ENCODE assay signal across 7 mouse cellular contexts in the genomic region with DNA sequence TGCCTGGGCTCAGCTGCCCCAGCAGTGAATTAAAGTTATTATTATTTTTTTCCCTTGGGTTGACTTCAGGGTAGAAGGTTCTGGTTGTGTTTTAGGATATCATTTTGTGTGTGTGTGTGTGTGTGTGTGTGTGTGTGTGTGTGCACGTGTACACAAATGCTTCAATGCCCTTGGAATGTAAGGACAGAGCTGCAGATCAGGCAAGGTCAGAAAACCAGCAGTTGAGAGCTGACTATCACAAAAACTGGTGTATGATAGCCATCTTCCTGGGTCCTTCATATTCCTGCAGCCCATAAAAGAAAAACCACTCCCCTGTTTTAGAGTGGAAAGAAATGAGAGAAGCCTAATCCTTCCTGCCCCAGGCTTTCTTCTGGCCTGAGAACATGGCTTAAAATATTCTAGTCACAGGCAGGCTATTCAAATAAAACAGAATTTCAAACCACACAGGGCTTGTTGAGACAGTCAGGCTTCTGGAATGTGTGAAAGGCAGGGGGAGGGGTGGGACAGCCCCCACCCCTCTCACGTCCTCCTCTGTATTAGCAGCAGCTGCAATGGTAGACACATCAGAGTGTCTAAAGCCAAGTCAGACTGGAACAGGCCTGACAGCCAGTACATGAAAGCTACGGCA.
DNase-seq lines count a peak whose midpoint lies in the region; ATAC-seq lines count a peak whose summit lies in the region.

No protein-coding gene starts in this region.

- peak; percentile 16 for DNase-seq in neural tube, embryonic 11.5 days (ENCODE audit: low spot score)
- DNase-seq in neural tube, embryonic 10.5 days (ENCODE audit: extremely low spot score, low spot score): no peak
- DNase-seq in forebrain, embryonic 14.5 days (ENCODE audit: low spot score): peak; percentile 86
- peak; percentile 12 to 18 for DNase-seq in kidney, postnatal 36 days
- peak; percentile 15 for DNase-seq in yolk sac, embryonic 10.5 days (ENCODE audit: low spot score)
- DNase-seq in frontal cortex, postnatal 25 days (ENCODE audit: low spot score in 2 of 2): no peak

- peak; percentile 75 for ATAC-seq in neural tube, embryonic 11.5 days (ENCODE audit: insufficient read depth, low FRiP score, low TSS enrichment)
- ATAC-seq in forebrain, embryonic 14.5 days: peak; percentile 93
- no peak for ATAC-seq in erythroid progenitor cell, adult 5-6 weeks (replicated peaks; ENCODE audit: low FRiP score, poor library complexity, severe bottlenecking)

- no peak overlapping the region for H3K4me2 ChIP-seq in neural tube, embryonic 11.5 days (ENCODE audit: low read depth)
- H3K4me2 ChIP-seq in forebrain, embryonic 14.5 days (ENCODE audit: low read length): no peak overlapping the region

- no peak overlapping the region for H3K4me3 ChIP-seq in neural tube, embryonic 11.5 days (ENCODE audit: low read depth, low read length)
- H3K4me3 ChIP-seq in forebrain, embryonic 14.5 days (ENCODE audit: low read depth, low read length): no peak overlapping the region

- no peaks in the 10 kb centered on the region for H3K27me3 ChIP-seq in neural tube, embryonic 11.5 days (ENCODE audit: control insufficient read depth, insufficient read depth, low read length)
- no peaks in the 10 kb centered on the region for H3K27me3 ChIP-seq in forebrain, embryonic 14.5 days (replicated peaks; ENCODE audit: control insufficient read depth, insufficient read depth, low read length)

- H3K4me1 ChIP-seq in neural tube, embryonic 11.5 days (ENCODE audit: control insufficient read depth, insufficient read depth, low read length): peaks cover 3% of the 10 kb centered on the region
- H3K4me1 ChIP-seq in forebrain, embryonic 14.5 days (ENCODE audit: control insufficient read depth, insufficient read depth, low read length): peaks cover 26% of the 10 kb centered on the region

- 46% methylated on average over 3 of the region's 3 CpGs for WGBS in neural tube, embryonic 11.5 days
- WGBS in forebrain, embryonic 14.5 days: 13% methylated on average over 3 of the region's 3 CpGs

- H3K9me3 ChIP-seq in neural tube, embryonic 11.5 days (ENCODE audit: control insufficient read depth, low read length): no peaks in the 10 kb centered on the region
- no peaks in the 10 kb centered on the region for H3K9me3 ChIP-seq in forebrain, embryonic 14.5 days (replicated peaks; ENCODE audit: control insufficient read depth, low read length)

- H3K9ac ChIP-seq in neural tube, embryonic 11.5 days (ENCODE audit: low read length): no peak overlapping the region
- H3K9ac ChIP-seq in forebrain, embryonic 14.5 days (ENCODE audit: low read length): no peak overlapping the region

- H3K36me3 ChIP-seq in neural tube, embryonic 11.5 days (ENCODE audit: control insufficient read depth, insufficient read depth, low read length): no peaks in the 10 kb centered on the region
- H3K36me3 ChIP-seq in forebrain, embryonic 14.5 days (ENCODE audit: control insufficient read depth, insufficient read depth, low read length): no peaks in the 10 kb centered on the region

- no peak overlapping the region for H3K27ac ChIP-seq in neural tube, embryonic 11.5 days (ENCODE audit: low read depth, low read length)
- peak overlapping the region; percentile 60 for H3K27ac ChIP-seq in forebrain, embryonic 14.5 days (ENCODE audit: low read depth, low read length)

Comparison
In these comparisons a context has a peak if more than half of its experiments do, and no peak if none do; other contexts are left out.
1. DNase-seq: peak in neural tube, embryonic 11.5 days (single experiment), forebrain, embryonic 14.5 days (single experiment), kidney, postnatal 36 days (2 of 2) and yolk sac, embryonic 10.5 days (single experiment); none in neural tube, embryonic 10.5 days (single experiment) and frontal cortex, postnatal 25 days (0 of 2).